Mouse (Mus musculus): ENCODE measurements around the gene Uqcr11. TPM values are rescaled to one million over a fixed set of nuclear protein-coding genes. Genes with fewer than 3 reads are reported as not detected.
A peak's percentile ranks its signal among the peaks of the same experiment; 100 is the strongest.

Gene Uqcr11
- polyA plus RNA-seq, 1 experiment: 289 TPM

DNA sequence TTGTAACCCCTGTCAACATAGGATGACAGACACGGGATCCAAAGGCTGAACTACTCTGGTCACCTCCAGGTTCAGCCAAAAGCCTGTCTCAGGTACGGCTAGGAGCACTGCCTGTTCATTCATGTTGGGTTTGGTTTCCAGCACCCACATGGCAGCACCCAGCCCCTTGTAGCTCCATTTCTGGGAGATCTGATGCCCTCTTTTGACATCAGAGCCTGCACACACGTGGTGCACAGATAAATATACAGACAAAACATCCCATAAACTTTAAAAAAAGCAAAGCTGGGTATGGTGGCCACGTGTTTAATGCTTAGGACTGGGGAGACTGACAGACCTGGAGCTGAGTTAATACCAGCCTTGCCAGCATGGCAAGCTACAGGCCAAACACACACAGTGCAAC lies 1.3 kb upstream of the Uqcr11 start:
- Histone ChIP-seq H3K9me3 (ENCODE audit: control insufficient read depth, low read length) (peaks cover 6% of the 10 kb centered on the region), H3K27me3 (ENCODE audit: control insufficient read depth) (no peaks in the 10 kb centered on the region; the same call in 1 of the 2 replicates), H3K4me3 (replicated peaks) (peak overlapping the region; percentile 70), H3K36me3 (ENCODE audit: control insufficient read depth) (peaks cover 80% of the 10 kb centered on the region), H3K4me1 (ENCODE audit: control insufficient read depth) (peaks cover 87% of the 10 kb centered on the region)
- TF ChIP-seq TAL1 (IDR thresholded peaks at IDR 0.05; ENCODE audit: low read length) (no peak), GATA1 (IDR thresholded peaks at IDR 0.05; ENCODE audit: low read length) (no peak)

- H3K9me3 ChIP-seq (ENCODE audit: control insufficient read depth, low read length): peaks cover 6% of the 10 kb centered on the region
- H3K27me3 ChIP-seq (ENCODE audit: control insufficient read depth): no peaks in the 10 kb centered on the region
- TF ChIP-seq GATA1 (IDR thresholded peaks at IDR 0.05; ENCODE audit: low read length): no peak
- TF ChIP-seq TAL1 (IDR thresholded peaks at IDR 0.05; ENCODE audit: low read length): no peak
- H3K4me3 ChIP-seq (replicated peaks): peak overlapping the region; percentile 70
- H3K36me3 ChIP-seq (ENCODE audit: control insufficient read depth): peaks cover 80% of the 10 kb centered on the region
- H3K4me1 ChIP-seq (ENCODE audit: control insufficient read depth): peaks cover 80% of the 10 kb centered on the region
Observed at GRCm38 (mm10) chr10:80405481-80406173, 1.0 kb downstream of the Uqcr11 start.

DNA sequence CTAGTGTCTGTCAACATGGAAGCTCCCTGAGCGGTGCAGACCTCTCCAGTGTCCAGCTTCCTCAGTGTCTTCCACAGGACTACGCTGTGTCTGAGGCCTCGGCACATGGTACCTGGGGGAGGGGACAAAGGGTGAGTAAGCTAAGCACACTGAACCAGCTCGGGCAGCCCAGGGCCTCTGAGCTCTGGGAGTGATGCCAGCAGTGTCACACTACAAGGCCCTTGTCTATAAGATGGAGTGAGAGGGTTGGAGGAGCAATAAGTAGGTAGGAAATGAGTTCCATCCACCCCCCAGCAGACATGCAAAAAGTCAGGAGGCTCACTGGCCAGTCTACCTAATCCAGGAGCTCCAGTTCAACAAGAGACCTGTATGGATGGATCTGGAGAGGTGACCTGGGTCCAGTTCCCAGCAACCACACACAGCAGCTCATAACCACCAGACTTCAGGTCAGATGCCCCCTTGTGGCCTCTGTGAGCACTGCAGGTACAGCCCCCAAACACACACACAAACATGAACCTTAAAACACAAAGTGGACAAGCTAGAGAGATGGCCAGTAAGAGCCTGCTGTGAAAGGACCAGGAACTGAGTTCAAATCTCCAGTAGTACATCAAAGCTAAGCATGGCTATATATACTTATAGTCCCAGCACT lies 3.5 kb downstream of the Uqcr11 start:
- peaks cover 56% of the 10 kb centered on the region for H3K36me3 ChIP-seq (ENCODE audit: control insufficient read depth)
- no peaks in the 10 kb centered on the region for H3K27me3 ChIP-seq (ENCODE audit: control insufficient read depth)
- peaks cover 6% of the 10 kb centered on the region for H3K9me3 ChIP-seq (ENCODE audit: control insufficient read depth, low read length)
- H3K4me1 ChIP-seq (ENCODE audit: control insufficient read depth): peaks cover 76% of the 10 kb centered on the region
- TF ChIP-seq GATA1 (IDR thresholded peaks at IDR 0.05; ENCODE audit: low read length) (no peak), TAL1 (IDR thresholded peaks at IDR 0.05; ENCODE audit: low read length) (no peak)
- H3K4me3 ChIP-seq (replicated peaks): no peak overlapping the region

- Histone ChIP-seq H3K9me3 (ENCODE audit: control insufficient read depth, low read length) (peaks cover 6% of the 10 kb centered on the region), H3K27me3 (ENCODE audit: control insufficient read depth) (no peaks in the 10 kb centered on the region), H3K4me1 (ENCODE audit: control insufficient read depth) (peaks cover 76% of the 10 kb centered on the region), H3K36me3 (ENCODE audit: control insufficient read depth) (peaks cover 72% of the 10 kb centered on the region), H3K4me3 (replicated peaks) (peak overlapping the region; percentile 80)
- TF ChIP-seq TAL1 (IDR thresholded peaks at IDR 0.05; ENCODE audit: low read length) (no peak), GATA1 (IDR thresholded peaks at IDR 0.05; ENCODE audit: low read length) (no peak)
Observed at GRCm38 (mm10) chr10:80400704-80401161, 5.9 kb downstream of the Uqcr11 start.

DNA sequence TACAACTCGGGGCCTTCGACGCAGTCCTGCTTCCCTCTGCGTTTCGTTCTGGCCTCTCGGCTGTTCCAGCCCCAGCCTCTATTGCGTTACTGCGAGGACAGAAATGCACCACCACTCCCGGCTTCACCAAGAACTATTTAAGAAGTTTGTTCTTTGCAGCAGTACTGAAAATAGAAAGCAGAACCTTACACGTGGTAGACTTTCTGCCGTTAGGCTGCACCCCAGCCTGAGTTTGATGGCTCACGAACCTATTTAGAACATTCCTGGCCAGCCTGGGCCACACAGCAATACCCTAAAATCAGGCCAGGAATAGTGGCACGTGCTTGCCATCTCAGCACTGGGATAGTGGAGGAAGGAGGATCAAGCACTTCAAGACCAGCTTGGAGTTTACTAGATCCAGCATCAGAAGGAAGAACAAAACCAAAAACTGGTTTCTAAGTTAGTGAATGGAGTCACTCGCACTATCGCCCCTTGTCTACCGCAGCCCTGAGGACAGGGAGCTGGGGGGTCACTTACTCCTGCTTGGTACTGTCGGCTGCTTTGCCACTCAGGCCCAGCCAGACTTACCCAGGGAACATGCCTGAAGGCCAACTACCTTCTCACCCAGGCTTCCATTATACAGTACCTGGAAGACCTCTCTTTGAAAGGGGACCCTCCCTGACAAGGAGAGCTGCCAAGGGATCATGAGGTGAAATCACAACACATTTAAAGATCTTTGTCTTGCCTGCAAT lies 6.5 kb downstream of the Uqcr11 start:
- peaks cover 73% of the 10 kb centered on the region for H3K36me3 ChIP-seq (ENCODE audit: control insufficient read depth)

GRCm38 (mm10) chr10:80399191-80399972 lies 7.2 kb downstream of the Uqcr11 start, which contains the start of gene Mbd3:
Mbd3 (minus strand) TSS chr10:80399550.
- Histone ChIP-seq H3K4me3 (replicated peaks) (peak within 1 kb of the TSS; percentile 80), H3K27me3 (ENCODE audit: control insufficient read depth) (no peaks in the 10 kb centered on the region), H3K9me3 (ENCODE audit: control insufficient read depth, low read length) (peaks cover 6% of the 10 kb centered on the region), H3K36me3 (ENCODE audit: control insufficient read depth) (peaks cover 73% of the 10 kb centered on the region), H3K4me1 (ENCODE audit: control insufficient read depth) (peaks cover 67% of the 10 kb centered on the region)
- TF ChIP-seq GATA1 (IDR thresholded peaks at IDR 0.05; ENCODE audit: low read length): no peak
- TF ChIP-seq TAL1 (IDR thresholded peaks at IDR 0.05; ENCODE audit: low read length): no peak

More for the DNA sequence above, 6.5 kb downstream of the Uqcr11 start:
- Histone ChIP-seq H3K4me1 (ENCODE audit: control insufficient read depth) (peaks cover 72% of the 10 kb centered on the region), H3K4me3 (replicated peaks) (peak overlapping the region; percentile 80), H3K27me3 (ENCODE audit: control insufficient read depth) (no peaks in the 10 kb centered on the region), H3K9me3 (ENCODE audit: control insufficient read depth, low read length) (peaks cover 6% of the 10 kb centered on the region)
- TF ChIP-seq GATA1 (IDR thresholded peaks at IDR 0.05; ENCODE audit: low read length) (no peak), TAL1 (IDR thresholded peaks at IDR 0.05; ENCODE audit: low read length) (no peak)

GRCm38 (mm10) chr10:80398719-80399190 lies 7.9 kb downstream of the Uqcr11 start:
- Histone ChIP-seq H3K27me3 (ENCODE audit: control insufficient read depth) (no peaks in the 10 kb centered on the region), H3K36me3 (ENCODE audit: control insufficient read depth) (peaks cover 73% of the 10 kb centered on the region), H3K4me1 (ENCODE audit: control insufficient read depth) (peaks cover 61% of the 10 kb centered on the region), H3K9me3 (ENCODE audit: control insufficient read depth, low read length) (peaks cover 6% of the 10 kb centered on the region), H3K4me3 (replicated peaks) (peak overlapping the region; percentile 80)
- TF ChIP-seq TAL1 (IDR thresholded peaks at IDR 0.05; ENCODE audit: low read length) (no peak), GATA1 (IDR thresholded peaks at IDR 0.05; ENCODE audit: low read length) (no peak)

- Histone ChIP-seq H3K4me1 (ENCODE audit: control insufficient read depth) (peaks cover 55% of the 10 kb centered on the region), H3K9me3 (ENCODE audit: control insufficient read depth, low read length) (peaks cover under 1% of the 10 kb centered on the region), H3K4me3 (replicated peaks) (peak overlapping the region; percentile 80), H3K36me3 (ENCODE audit: control insufficient read depth) (peaks cover 73% of the 10 kb centered on the region), H3K27me3 (ENCODE audit: control insufficient read depth) (no peaks in the 10 kb centered on the region)
- TF ChIP-seq TAL1 (IDR thresholded peaks at IDR 0.05; ENCODE audit: low read length) (no peak), GATA1 (IDR thresholded peaks at IDR 0.05; ENCODE audit: low read length) (no peak)
Observed at GRCm38 (mm10) chr10:80398174-80398535, 8.5 kb downstream of the Uqcr11 start.

All from erythroblast, embryonic 14.5 days (primary cell).